Mouse (Mus musculus) thymus, adult 2 months (tissue): Measurements from ENCODE around the gene Esr1.

Experiments
- CTCF ChIP-seq: fragments of 200-500 bp; IDR thresholded peaks from 2 replicates; pipeline ENCODE4 v1.5.1; 2012; ENCODE audit warnings: mild to moderate bottlenecking, control low read depth, low read length, moderate library complexity, borderline replicate concordance; ENCODE audit not compliant: control insufficient read depth, poor library complexity, insufficient read depth; ENCODE audit errors: extremely low read depth
- POLR2A ChIP-seq: fragments of 200-500 bp; IDR thresholded peaks from 2 replicates; pipeline ENCODE4 v1.6.1; 2012; ENCODE audit warnings: mild to moderate bottlenecking, low read length, control low read depth, moderate library complexity; ENCODE audit not compliant: control insufficient read depth, poor library complexity, insufficient read depth; ENCODE audit errors: extremely low read depth

- TF ChIP-seq CTCF (no peak), POLR2A (no peak)
These were observed 331.8 kb downstream of the Esr1 start for GRCm38 (mm10) chr10:4943148-4943547.
